Mouse (Mus musculus): ENCODE measurements around the gene Gm49776.
"Not testable (repeated sequence)": the region's sequence is repeated elsewhere in the genome, so short reads cannot be mapped to it uniquely, and the experiment has no call there.

The Gm49776 gene

GRCm38 (mm10) chr16:18200062-18200461, 58.1 kb downstream of the Gm49776 start:
- DNase-seq, result no peak

GRCm38 (mm10) chr16:18198365-18199098, 59.6 kb downstream of the Gm49776 start:
- DNase-seq, result no peak

GRCm38 (mm10) chr16:18197881-18198280, 60.2 kb downstream of the Gm49776 start:
- DNase-seq, result no peak

GRCm38 (mm10) chr16:18195561-18195960, 62.6 kb downstream of the Gm49776 start:
- not testable (repeated sequence) for DNase-seq
